Mouse (Mus musculus): ENCODE results near the gene Ppp1cc. TPM values are rescaled to one million over a fixed set of nuclear protein-coding genes. Genes with fewer than 3 reads are reported as not detected.

Gene Ppp1cc
- polyA plus RNA-seq, 1 experiment from 2014 or later = 193 TPM

- no peaks in the 10 kb centered on the region for H3K36me3 ChIP-seq (ENCODE audit: control insufficient read depth, insufficient read depth, low read length)
- 84% methylated on average over 8 of the region's 8 CpGs for WGBS
- no peak overlapping the region for H3K4me2 ChIP-seq (ENCODE audit: low read length)
- no peak overlapping the region for H3K4me3 ChIP-seq (ENCODE audit: low read depth, low read length)
- no peaks in the 10 kb centered on the region for H3K9me3 ChIP-seq (replicated peaks; ENCODE audit: control insufficient read depth, low read length, poor library complexity, severe bottlenecking)
- H3K4me1 ChIP-seq (ENCODE audit: control insufficient read depth, insufficient read depth, low read length) = no peaks in the 10 kb centered on the region
- no peak overlapping the region for H3K9ac ChIP-seq (ENCODE audit: low read depth, low read length)
- no peak for ATAC-seq
- no peak overlapping the region for H3K27ac ChIP-seq (ENCODE audit: low read length)
- no peaks in the 10 kb centered on the region for H3K27me3 ChIP-seq (ENCODE audit: control insufficient read depth, insufficient read depth, low read depth, low read length)
Measured at GRCm38 (mm10) chr5:122125211-122125760, 32.8 kb upstream of the Ppp1cc start.

GRCm38 (mm10) chr5:122129068-122129655, 28.9 kb upstream of the Ppp1cc start:
- Histone ChIP-seq H3K4me2 (ENCODE audit: low read length) (no peak overlapping the region), H3K27ac (ENCODE audit: low read length) (no peak overlapping the region), H3K4me1 (ENCODE audit: control insufficient read depth, insufficient read depth, low read length) (peaks cover 5% of the 10 kb centered on the region), H3K9ac (ENCODE audit: low read depth, low read length) (no peak overlapping the region), H3K9me3 (replicated peaks; ENCODE audit: control insufficient read depth, low read length, poor library complexity, severe bottlenecking) (no peaks in the 10 kb centered on the region), H3K27me3 (ENCODE audit: control insufficient read depth, insufficient read depth, low read depth, low read length) (no peaks in the 10 kb centered on the region), H3K4me3 (ENCODE audit: low read depth, low read length) (no peak overlapping the region), H3K36me3 (ENCODE audit: control insufficient read depth, insufficient read depth, low read length) (no peaks in the 10 kb centered on the region)
- peak; percentile 28 for ATAC-seq
- WGBS = 32% methylated on average over 16 of the region's 16 CpGs

GRCm38 (mm10) chr5:122130341-122130998, 27.6 kb upstream of the Ppp1cc start:
- H3K4me3 ChIP-seq (ENCODE audit: low read depth, low read length) = no peak overlapping the region
- no peaks in the 10 kb centered on the region for H3K9me3 ChIP-seq (replicated peaks; ENCODE audit: control insufficient read depth, low read length, poor library complexity, severe bottlenecking)
- no peaks in the 10 kb centered on the region for H3K36me3 ChIP-seq (ENCODE audit: control insufficient read depth, insufficient read depth, low read length)
- no peak for ATAC-seq
- H3K4me1 ChIP-seq (ENCODE audit: control insufficient read depth, insufficient read depth, low read length) = peaks cover 5% of the 10 kb centered on the region
- H3K27ac ChIP-seq (ENCODE audit: low read length) = no peak overlapping the region
- no peaks in the 10 kb centered on the region for H3K27me3 ChIP-seq (ENCODE audit: control insufficient read depth, insufficient read depth, low read depth, low read length)
- no peak overlapping the region for H3K4me2 ChIP-seq (ENCODE audit: low read length)
- WGBS = 81% methylated on average over 11 of the region's 11 CpGs
- H3K9ac ChIP-seq (ENCODE audit: low read depth, low read length) = no peak overlapping the region

GRCm38 (mm10) chr5:122131076-122132051, 26.7 kb upstream of the Ppp1cc start:
- H3K27ac ChIP-seq (ENCODE audit: low read length) = no peak overlapping the region
- no peaks in the 10 kb centered on the region for H3K36me3 ChIP-seq (ENCODE audit: control insufficient read depth, insufficient read depth, low read length)
- no peaks in the 10 kb centered on the region for H3K27me3 ChIP-seq (ENCODE audit: control insufficient read depth, insufficient read depth, low read depth, low read length)
- no peak; the same call in 1 of the 2 replicates for ATAC-seq
- H3K9me3 ChIP-seq (replicated peaks; ENCODE audit: control insufficient read depth, low read length, poor library complexity, severe bottlenecking) = no peaks in the 10 kb centered on the region
- H3K4me3 ChIP-seq (ENCODE audit: low read depth, low read length) = peak overlapping the region; percentile 34
- H3K9ac ChIP-seq (ENCODE audit: low read depth, low read length) = 0 out of 2 replicates have a peak overlapping the region, but pooled peaks have one; percentile 27
- H3K4me1 ChIP-seq (ENCODE audit: control insufficient read depth, insufficient read depth, low read length) = peaks cover 5% of the 10 kb centered on the region
- H3K4me2 ChIP-seq (ENCODE audit: low read length) = peak overlapping the region; percentile 69
- 10% methylated on average over 34 of the region's 34 CpGs for WGBS

GRCm38 (mm10) chr5:122132167-122133049, 25.7 kb upstream of the Ppp1cc start:
- WGBS = 26% methylated on average over 26 of the region's 26 CpGs

GRCm38 (mm10) chr5:122133050-122133389, 25.1 kb upstream of the Ppp1cc start:
- Histone ChIP-seq H3K4me2 (ENCODE audit: low read length) (no peak overlapping the region), H3K36me3 (ENCODE audit: control insufficient read depth, insufficient read depth, low read length) (no peaks in the 10 kb centered on the region), H3K27ac (ENCODE audit: low read length) (no peak overlapping the region), H3K4me3 (ENCODE audit: low read depth, low read length) (no peak overlapping the region), H3K9me3 (replicated peaks; ENCODE audit: control insufficient read depth, low read length, poor library complexity, severe bottlenecking) (no peaks in the 10 kb centered on the region), H3K27me3 (ENCODE audit: control insufficient read depth, insufficient read depth, low read depth, low read length) (no peaks in the 10 kb centered on the region), H3K9ac (ENCODE audit: low read depth, low read length) (no peak overlapping the region), H3K4me1 (ENCODE audit: control insufficient read depth, insufficient read depth, low read length) (peaks cover 5% of the 10 kb centered on the region)
- ATAC-seq = no peak
- WGBS = 94% methylated on average over 9 of the region's 9 CpGs

More at GRCm38 (mm10) chr5:122132167-122133049, 25.7 kb upstream of the Ppp1cc start:
- Histone ChIP-seq H3K9me3 (replicated peaks; ENCODE audit: control insufficient read depth, low read length, poor library complexity, severe bottlenecking) (no peaks in the 10 kb centered on the region), H3K36me3 (ENCODE audit: control insufficient read depth, insufficient read depth, low read length) (no peaks in the 10 kb centered on the region), H3K9ac (ENCODE audit: low read depth, low read length) (0 out of 2 replicates have a peak overlapping the region, but pooled peaks have one; percentile 27), H3K27ac (ENCODE audit: low read length) (no peak overlapping the region), H3K4me2 (ENCODE audit: low read length) (peak overlapping the region; percentile 69), H3K4me3 (ENCODE audit: low read depth, low read length) (peak overlapping the region; percentile 34), H3K27me3 (ENCODE audit: control insufficient read depth, insufficient read depth, low read depth, low read length) (no peaks in the 10 kb centered on the region), H3K4me1 (ENCODE audit: control insufficient read depth, insufficient read depth, low read length) (peaks cover 5% of the 10 kb centered on the region)
- no peak for ATAC-seq

GRCm38 (mm10) chr5:122134395-122135289, 23.4 kb upstream of the Ppp1cc start:
- Histone ChIP-seq H3K4me3 (ENCODE audit: low read depth, low read length) (no peak overlapping the region), H3K27me3 (ENCODE audit: control insufficient read depth, insufficient read depth, low read depth, low read length) (no peaks in the 10 kb centered on the region), H3K4me2 (ENCODE audit: low read length) (no peak overlapping the region), H3K27ac (ENCODE audit: low read length) (no peak overlapping the region), H3K4me1 (ENCODE audit: control insufficient read depth, insufficient read depth, low read length) (peaks cover 5% of the 10 kb centered on the region), H3K36me3 (ENCODE audit: control insufficient read depth, insufficient read depth, low read length) (no peaks in the 10 kb centered on the region), H3K9me3 (replicated peaks; ENCODE audit: control insufficient read depth, low read length, poor library complexity, severe bottlenecking) (no peaks in the 10 kb centered on the region), H3K9ac (ENCODE audit: low read depth, low read length) (no peak overlapping the region)
- no peak for ATAC-seq
- 88% methylated on average over 14 of the region's 14 CpGs for WGBS

Measured in midbrain, embryonic 16.5 days (tissue).